Mouse (Mus musculus): ENCODE measurements around the gene Mid2. TPM values are rescaled to one million over a fixed set of nuclear protein-coding genes. Genes with fewer than 3 reads are reported as not detected.

The Mid2 gene
- total RNA-seq, 2 experiments from 2014 or later, result 19.9 to 25.9 TPM

Other genes starting within 250 kb of the Mid2 start
- gene Prps1, start 208.0 kb upstream of the Mid2 start, total RNA-seq (2021), result 10 to 100 TPM; 28.3 to 28.4 TPM
- gene Tsc22d3, start 63.9 kb upstream of the Mid2 start, total RNA-seq (2021), result 100 to 1,000 TPM; 138 to 195 TPM
- gene Tex13b, start 148.8 kb downstream of the Mid2 start, total RNA-seq (2021), result not detected
- not detected for gene Vsig1, start 243.0 kb downstream of the Mid2 start, total RNA-seq (2021)